Mouse (Mus musculus): ENCODE data around the gene Nup88. TPM values are rescaled to one million over a fixed set of nuclear protein-coding genes. Genes with fewer than 3 reads are reported as not detected.

Gene Nup88
- polyA plus RNA-seq, 1 experiment from 2014 or later: 110 TPM

DNA sequence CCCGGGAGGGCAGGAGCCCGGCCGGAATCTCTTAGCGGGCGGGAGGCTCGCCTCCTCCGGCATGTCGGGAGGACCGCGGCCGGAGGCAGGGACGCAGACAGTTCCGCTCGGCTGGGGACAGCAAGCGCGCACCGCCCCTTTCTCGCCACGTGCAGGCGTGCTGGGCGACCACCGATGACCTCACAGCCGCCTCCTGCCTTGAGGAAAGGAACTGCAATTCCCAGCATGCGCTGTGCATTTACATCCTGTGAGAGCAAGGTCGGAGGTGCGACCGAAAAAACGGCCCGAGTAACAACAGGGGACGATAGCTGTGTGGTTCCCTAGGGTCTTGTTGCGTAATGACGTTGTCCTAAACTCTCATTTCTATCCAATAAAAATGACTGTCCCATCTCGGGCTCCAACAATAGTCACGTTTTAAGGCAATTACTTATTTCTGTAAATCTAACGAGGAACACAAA lies 34.6 kb upstream of the Nup88 start, which contains the start of gene Dhx33:
Dhx33 (minus strand) TSS at position 122 of the 458 bp plus-strand sequence.
- DNase-seq (ENCODE audit: low spot score) (peak; percentile 99), ATAC-seq (replicated peaks; ENCODE audit: low FRiP score, low TSS enrichment, low read depth) (peak; percentile 99)
- H3K9ac ChIP-seq (ENCODE audit: low read length): peak within 1 kb of the TSS; percentile 65
- H3K27ac ChIP-seq (ENCODE audit: low read depth): peak within 1 kb of the TSS; percentile 59
- WGBS: under 1% methylated on average over 35 of the region's 35 CpGs
- peaks cover 12% of the 10 kb centered on the region for H3K4me1 ChIP-seq (replicated peaks; ENCODE audit: control insufficient read depth, insufficient read depth, low read length)
- no peaks in the 10 kb centered on the region for H3K9me3 ChIP-seq (ENCODE audit: control insufficient read depth, low read length)
- no peaks in the 10 kb centered on the region for H3K27me3 ChIP-seq (replicated peaks; ENCODE audit: control insufficient read depth, insufficient read depth, low read length)
- H3K4me2 ChIP-seq (ENCODE audit: low read length): peak within 1 kb of the TSS; percentile 93
- peaks cover 36% of the 10 kb centered on the region for H3K36me3 ChIP-seq (ENCODE audit: control insufficient read depth, insufficient read depth, low read length)
- H3K4me3 ChIP-seq (ENCODE audit: low read depth, low read length): peak within 1 kb of the TSS; percentile 92

DNA sequence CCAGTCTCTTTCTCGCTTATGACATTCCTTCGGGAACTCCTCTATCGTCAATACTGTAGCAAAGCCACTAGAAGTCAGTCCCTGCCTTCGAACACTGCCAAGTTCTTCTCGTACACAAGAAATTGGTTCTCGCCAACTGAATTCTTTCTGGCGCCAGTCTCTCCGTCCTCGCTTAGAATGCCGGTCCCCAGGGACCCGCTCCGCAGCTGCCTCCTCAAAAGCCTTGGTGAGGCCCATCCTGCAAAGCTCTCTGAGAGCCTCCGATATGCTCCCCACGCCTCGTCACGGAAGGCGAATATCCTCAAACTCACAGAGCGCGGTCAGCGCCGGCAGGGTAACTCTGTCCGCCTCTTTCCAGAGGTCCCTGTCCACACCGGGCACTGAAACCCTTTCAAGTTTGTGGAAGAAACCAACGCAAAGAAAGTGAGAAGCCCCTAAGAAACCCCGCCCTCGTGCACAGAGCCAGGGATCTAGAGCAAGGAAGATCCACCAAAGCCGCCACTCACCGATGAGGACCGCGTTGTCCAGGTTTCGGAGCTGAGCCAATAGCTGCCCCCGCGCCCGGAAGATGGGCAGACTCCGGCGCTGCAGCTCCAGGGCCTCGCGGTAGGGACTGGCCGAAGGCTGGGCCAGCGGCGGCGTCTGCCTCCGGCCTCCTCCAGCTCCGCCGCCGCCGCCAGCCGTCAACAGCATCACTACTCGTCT lies 34.0 kb upstream of the Nup88 start:
- Histone ChIP-seq H3K36me3 (ENCODE audit: control insufficient read depth, insufficient read depth, low read length) (peaks cover 36% of the 10 kb centered on the region), H3K4me2 (ENCODE audit: low read length) (peak overlapping the region; percentile 93), H3K4me3 (ENCODE audit: low read depth, low read length) (peak overlapping the region; percentile 92), H3K9me3 (ENCODE audit: control insufficient read depth, low read length) (no peaks in the 10 kb centered on the region), H3K9ac (ENCODE audit: low read length) (peak overlapping the region; percentile 65), H3K27me3 (replicated peaks; ENCODE audit: control insufficient read depth, insufficient read depth, low read length) (no peaks in the 10 kb centered on the region), H3K4me1 (replicated peaks; ENCODE audit: control insufficient read depth, insufficient read depth, low read length) (peaks cover 12% of the 10 kb centered on the region), H3K27ac (ENCODE audit: low read depth) (peak overlapping the region; percentile 59)
- WGBS: under 1% methylated on average over 49 of the region's 49 CpGs
- DNase-seq (ENCODE audit: low spot score): no peak
- ATAC-seq (replicated peaks; ENCODE audit: low FRiP score, low TSS enrichment, low read depth): peak; percentile 84

DNA sequence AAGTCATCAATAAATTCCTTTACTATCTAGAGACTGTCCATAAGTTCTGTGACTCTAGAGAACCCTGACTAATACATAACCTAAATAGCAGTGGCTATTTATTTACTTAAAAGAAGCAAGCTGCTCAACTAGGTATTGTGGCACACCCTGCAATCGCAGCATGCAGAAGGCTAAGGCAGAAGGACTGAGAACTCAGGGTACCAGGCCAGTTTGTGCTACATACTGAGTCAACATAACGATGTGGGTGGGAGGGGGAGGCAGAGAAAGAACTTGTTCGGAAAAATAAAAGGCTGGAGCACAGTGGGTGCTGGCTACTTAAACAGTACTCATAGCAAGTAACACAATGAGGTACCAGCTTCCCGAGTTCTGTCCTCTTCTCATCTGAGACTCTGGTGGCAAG lies 31.4 kb upstream of the Nup88 start:
- no peaks in the 10 kb centered on the region for H3K27me3 ChIP-seq (replicated peaks; ENCODE audit: control insufficient read depth, insufficient read depth, low read length)
- H3K4me1 ChIP-seq (replicated peaks; ENCODE audit: control insufficient read depth, insufficient read depth, low read length): peaks cover 12% of the 10 kb centered on the region
- H3K36me3 ChIP-seq (ENCODE audit: control insufficient read depth, insufficient read depth, low read length): peaks cover 48% of the 10 kb centered on the region
- 93% methylated on average over 4 of the region's 4 CpGs for WGBS
- DNase-seq (ENCODE audit: low spot score): no peak
- ATAC-seq (replicated peaks; ENCODE audit: low FRiP score, low TSS enrichment, low read depth): no peak
- no peak overlapping the region for H3K4me3 ChIP-seq (ENCODE audit: low read depth, low read length)
- H3K27ac ChIP-seq (ENCODE audit: low read depth): no peak overlapping the region
- no peaks in the 10 kb centered on the region for H3K9me3 ChIP-seq (ENCODE audit: control insufficient read depth, low read length)
- no peak overlapping the region for H3K9ac ChIP-seq (ENCODE audit: low read length)
- H3K4me2 ChIP-seq (ENCODE audit: low read length): no peak overlapping the region

DNA sequence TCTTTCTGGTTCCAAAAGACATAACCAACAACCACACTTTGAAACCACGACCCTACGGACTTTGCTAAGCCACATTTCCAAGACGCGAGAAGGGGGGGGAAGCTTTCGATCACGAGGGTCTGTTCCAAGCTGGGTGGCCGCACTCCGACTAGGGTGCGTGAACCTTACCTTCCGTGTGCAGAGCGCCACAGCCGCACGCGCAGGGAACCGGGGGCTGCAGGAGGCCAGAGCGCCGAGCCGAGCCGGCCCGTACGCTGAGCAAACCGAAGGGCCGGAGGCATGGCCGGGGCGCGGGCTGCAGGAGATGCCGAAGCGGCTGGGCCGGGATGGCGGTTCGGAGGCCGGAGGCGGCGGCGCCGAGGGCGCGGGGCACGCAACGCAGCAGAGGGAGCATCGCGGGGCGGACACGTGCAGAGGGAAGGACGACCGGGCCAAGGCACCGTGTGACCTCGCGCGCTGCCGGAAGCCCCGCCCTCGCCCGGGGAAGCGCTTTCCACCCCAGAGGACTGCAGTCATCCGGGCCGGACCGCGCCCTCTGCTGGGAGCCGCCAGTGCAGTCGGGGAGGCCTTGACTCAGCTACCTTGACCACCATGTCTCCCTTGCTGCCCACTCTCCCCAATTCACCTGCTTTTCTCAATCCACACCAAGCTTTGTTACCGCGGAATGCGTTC lies 12.9 kb upstream of the Nup88 start, which contains the start of gene C1qbp:
C1qbp (minus strand) TSS at position 470 of the 672 bp plus-strand sequence.
- Histone ChIP-seq H3K36me3 (ENCODE audit: control insufficient read depth, insufficient read depth, low read length) (peaks cover 65% of the 10 kb centered on the region), H3K4me2 (ENCODE audit: low read length) (peak within 1 kb of the TSS; percentile 92), H3K27me3 (replicated peaks; ENCODE audit: control insufficient read depth, insufficient read depth, low read length) (no peaks in the 10 kb centered on the region), H3K9me3 (ENCODE audit: control insufficient read depth, low read length) (no peaks in the 10 kb centered on the region), H3K27ac (ENCODE audit: low read depth) (peak within 1 kb of the TSS; percentile 30; the same call in 1 of the 2 replicates), H3K4me1 (replicated peaks; ENCODE audit: control insufficient read depth, insufficient read depth, low read length) (peaks cover 6% of the 10 kb centered on the region), H3K4me3 (ENCODE audit: low read depth, low read length) (peak within 1 kb of the TSS; percentile 99), H3K9ac (ENCODE audit: low read length) (peak within 1 kb of the TSS; percentile 93)
- DNase-seq (ENCODE audit: low spot score) (peak; percentile 97), ATAC-seq (replicated peaks; ENCODE audit: low FRiP score, low TSS enrichment, low read depth) (peak; percentile 94)
- under 1% methylated on average over 63 of the region's 64 CpGs for whole genome bisulfite sequencing

DNA sequence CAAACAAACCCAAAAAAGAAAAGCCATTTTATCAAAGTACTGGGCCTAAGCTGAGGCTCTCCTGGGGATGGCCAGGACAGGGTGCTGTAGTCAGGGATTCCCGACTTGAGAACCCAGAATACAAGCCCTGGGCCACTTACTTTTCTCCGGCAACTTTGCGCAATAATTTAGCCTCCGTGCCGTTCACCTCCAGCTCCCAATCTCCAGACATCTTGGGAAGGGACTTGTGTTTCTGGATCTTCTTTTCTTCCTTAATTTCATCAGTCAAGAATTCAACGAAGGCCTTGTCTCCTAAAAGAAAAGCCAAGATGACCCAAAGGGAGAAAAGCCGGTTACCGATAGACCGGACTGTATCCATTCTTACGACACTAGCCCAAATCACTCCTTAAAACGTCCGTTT lies 12.3 kb upstream of the Nup88 start:
- ATAC-seq (replicated peaks; ENCODE audit: low FRiP score, low TSS enrichment, low read depth) (no peak), DNase-seq (ENCODE audit: low spot score) (no peak)
- H3K4me3 ChIP-seq (ENCODE audit: low read depth, low read length): peak overlapping the region; percentile 99
- peaks cover 6% of the 10 kb centered on the region for H3K4me1 ChIP-seq (replicated peaks; ENCODE audit: control insufficient read depth, insufficient read depth, low read length)
- peaks cover 66% of the 10 kb centered on the region for H3K36me3 ChIP-seq (ENCODE audit: control insufficient read depth, insufficient read depth, low read length)
- H3K9ac ChIP-seq (ENCODE audit: low read length): peak overlapping the region; percentile 93
- peak overlapping the region; percentile 92 for H3K4me2 ChIP-seq (ENCODE audit: low read length)
- H3K9me3 ChIP-seq (ENCODE audit: control insufficient read depth, low read length): no peaks in the 10 kb centered on the region
- 9% methylated on average over 12 of the region's 12 CpGs for WGBS
- no peaks in the 10 kb centered on the region for H3K27me3 ChIP-seq (replicated peaks; ENCODE audit: control insufficient read depth, insufficient read depth, low read length)
- H3K27ac ChIP-seq (ENCODE audit: low read depth): no peak overlapping the region

DNA sequence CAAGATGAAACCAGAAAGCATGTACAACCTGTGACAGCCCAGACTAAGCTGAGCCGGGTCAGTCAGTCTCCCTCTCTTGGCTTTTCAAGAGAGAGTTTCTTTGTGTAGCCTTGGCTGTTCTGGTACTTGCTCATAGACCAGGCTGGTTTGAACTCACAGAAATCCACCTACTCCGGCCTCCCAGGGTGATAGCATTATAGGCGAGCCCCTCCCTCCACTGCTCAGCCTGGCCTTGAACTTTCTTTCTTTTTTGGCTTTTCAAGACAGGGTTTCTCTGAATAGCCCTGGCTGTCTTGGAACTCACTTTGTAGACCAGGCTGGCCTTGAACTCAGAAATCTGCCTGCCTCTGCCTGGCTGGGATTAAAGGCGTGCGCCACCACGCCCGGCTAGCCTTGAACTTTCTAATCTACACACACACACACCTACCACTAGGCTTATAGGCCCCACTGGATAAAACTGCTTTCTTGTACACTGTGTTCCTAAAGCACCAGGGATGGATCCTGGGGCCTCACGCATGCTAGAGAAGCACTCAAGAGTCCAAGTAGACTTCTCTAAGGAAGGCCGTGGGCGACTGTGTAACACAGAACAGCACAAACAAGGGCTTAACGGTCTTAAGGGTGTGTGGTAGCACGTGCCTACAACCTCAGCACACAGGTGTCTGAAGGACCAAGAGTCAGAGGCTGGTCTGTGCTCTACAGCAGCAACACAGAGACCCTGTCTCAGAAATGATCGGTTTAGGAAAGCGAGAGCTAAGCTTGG lies 11.2 kb upstream of the Nup88 start:
- H3K27ac ChIP-seq (ENCODE audit: low read depth): no peak overlapping the region
- H3K4me3 ChIP-seq (ENCODE audit: low read depth, low read length): no peak overlapping the region; the same call in 1 of the 2 replicates
- no peak for ATAC-seq (replicated peaks; ENCODE audit: low FRiP score, low TSS enrichment, low read depth)
- no peaks in the 10 kb centered on the region for H3K9me3 ChIP-seq (ENCODE audit: control insufficient read depth, low read length)
- peaks cover 6% of the 10 kb centered on the region for H3K4me1 ChIP-seq (replicated peaks; ENCODE audit: control insufficient read depth, insufficient read depth, low read length)
- H3K36me3 ChIP-seq (ENCODE audit: control insufficient read depth, insufficient read depth, low read length): peaks cover 66% of the 10 kb centered on the region
- no peak for DNase-seq (ENCODE audit: low spot score)
- H3K27me3 ChIP-seq (replicated peaks; ENCODE audit: control insufficient read depth, insufficient read depth, low read length): no peaks in the 10 kb centered on the region
- peak overlapping the region; percentile 92; the same call in 1 of the 2 replicates for H3K4me2 ChIP-seq (ENCODE audit: low read length)
- 93% methylated on average over 14 of the region's 14 CpGs for WGBS
- H3K9ac ChIP-seq (ENCODE audit: low read length): no peak overlapping the region

DNA sequence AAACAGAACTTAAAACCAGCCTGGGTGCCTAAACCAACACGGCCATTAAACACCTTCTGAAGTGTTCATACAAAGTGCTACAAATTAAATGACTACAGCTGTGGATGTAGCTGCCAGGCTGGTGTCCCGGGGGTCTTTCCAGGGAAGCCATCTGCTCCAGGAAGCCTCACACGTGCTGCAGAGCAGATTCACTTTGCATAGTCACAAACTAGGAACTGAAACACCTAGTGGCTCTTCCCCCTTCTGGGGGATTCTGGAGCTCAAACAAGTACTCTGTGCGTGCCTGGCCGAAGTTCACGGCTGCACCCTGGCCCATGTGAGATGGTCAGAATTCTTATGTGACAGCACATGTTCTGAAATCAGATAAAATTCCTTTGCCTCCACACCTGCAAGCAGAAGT lies 10.5 kb upstream of the Nup88 start:
- Histone ChIP-seq H3K27ac (ENCODE audit: low read depth) (no peak overlapping the region), H3K9ac (ENCODE audit: low read length) (no peak overlapping the region), H3K4me3 (ENCODE audit: low read depth, low read length) (no peak overlapping the region), H3K4me1 (replicated peaks; ENCODE audit: control insufficient read depth, insufficient read depth, low read length) (peaks cover 6% of the 10 kb centered on the region), H3K4me2 (ENCODE audit: low read length) (no peak overlapping the region), H3K9me3 (ENCODE audit: control insufficient read depth, low read length) (no peaks in the 10 kb centered on the region), H3K36me3 (ENCODE audit: control insufficient read depth, insufficient read depth, low read length) (peaks cover 66% of the 10 kb centered on the region), H3K27me3 (replicated peaks; ENCODE audit: control insufficient read depth, insufficient read depth, low read length) (no peaks in the 10 kb centered on the region)
- DNase-seq (ENCODE audit: low spot score): no peak
- no peak for ATAC-seq (replicated peaks; ENCODE audit: low FRiP score, low TSS enrichment, low read depth)
- 89% methylated on average over 6 of the region's 6 CpGs for whole genome bisulfite sequencing

DNA sequence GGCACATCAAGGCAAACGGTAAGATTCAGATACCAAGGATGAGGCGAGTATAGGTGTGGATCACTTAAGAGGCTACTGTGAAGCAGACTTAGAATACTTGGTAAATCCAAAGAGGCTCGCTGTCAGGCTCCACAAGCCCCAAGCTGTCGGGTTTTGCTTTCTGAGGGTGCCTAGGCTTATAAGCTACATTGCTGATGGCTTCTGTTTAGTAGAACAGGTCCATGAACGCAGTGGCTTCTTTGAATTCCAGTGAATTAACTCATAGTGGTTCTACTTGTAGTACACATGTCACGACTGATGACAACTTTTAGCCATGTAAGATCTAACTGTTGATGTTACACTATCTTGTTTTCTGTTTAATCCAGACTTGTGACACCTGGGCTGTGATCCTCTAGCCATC lies 7.5 kb upstream of the Nup88 start:
- DNase-seq (ENCODE audit: low spot score) (no peak), ATAC-seq (replicated peaks; ENCODE audit: low FRiP score, low TSS enrichment, low read depth) (no peak)
- Histone ChIP-seq H3K9me3 (ENCODE audit: control insufficient read depth, low read length) (no peaks in the 10 kb centered on the region), H3K27me3 (replicated peaks; ENCODE audit: control insufficient read depth, insufficient read depth, low read length) (no peaks in the 10 kb centered on the region), H3K9ac (ENCODE audit: low read length) (no peak overlapping the region), H3K4me2 (ENCODE audit: low read length) (no peak overlapping the region), H3K27ac (ENCODE audit: low read depth) (no peak overlapping the region), H3K4me3 (ENCODE audit: low read depth, low read length) (no peak overlapping the region), H3K4me1 (replicated peaks; ENCODE audit: control insufficient read depth, insufficient read depth, low read length) (peaks cover 6% of the 10 kb centered on the region), H3K36me3 (ENCODE audit: control insufficient read depth, insufficient read depth, low read length) (peaks cover 87% of the 10 kb centered on the region)
- 81% methylated on average over 6 of the region's 6 CpGs for WGBS

All from intestine, embryonic 14.5 days (tissue).